Mouse (Mus musculus) CH12.LX (cell line): ENCODE measurements around the gene Rcn1.

Experiments used
- CTCF ChIP-seq, 2 experiments: IDR thresholded peaks in 1 of 2; conservative IDR thresholded peaks in 1 of 2; 2 replicates each; pipeline ENCODE4 v1.5.1; 2011 to 2012; ENCODE audit warnings: low read depth in 2 of 2, low read length in 2 of 2, improper control_type of control experiment in 1 of 2, inconsistent platforms in 1 of 2, mild to moderate bottlenecking in 1 of 2, moderate library complexity in 1 of 2
- POLR2AphosphoS2 ChIP-seq: IDR thresholded peaks from 2 replicates; pipeline ENCODE4 v1.6.1; 2011; ENCODE audit warnings: low read depth, low read length, improper control_type of control experiment
- ZC3H11A ChIP-seq: IDR thresholded peaks from 2 replicates; pipeline ENCODE4 v1.6.1; 2012; ENCODE audit warnings: low read depth, mild to moderate bottlenecking, inconsistent platforms, low read length, improper control_type of control experiment
- ZNF384 ChIP-seq: IDR thresholded peaks from 2 replicates; pipeline ENCODE4 v1.6.1; 2012; ENCODE audit warnings: low read depth, low read length, improper control_type of control experiment, inconsistent platforms

- TF ChIP-seq CTCF (conservative IDR thresholded peaks at IDR 0.05 in 1 of 2, IDR thresholded peaks at IDR 0.05 in 1 of 2; ENCODE audit: low read depth in 2 of 2, low read length in 2 of 2) (no peak), POLR2AphosphoS2 (no peak), ZC3H11A (no peak), ZNF384 (no peak)
Measured at GRCm38 (mm10) chr2:105386418-105386817, 12.7 kb downstream of the Rcn1 start.
